Mouse (Mus musculus) heart, postnatal 10 days (tissue): ENCODE data around the gene Nptx2. TPM values are rescaled to one million over a fixed set of nuclear protein-coding genes. Genes with fewer than 3 reads are reported as not detected.

Experiments
- DNase-seq, 2 experiments: peaks; one replicate each; pipeline ENCODE4 v3.0.0; 2021
- intact Hi-C: fragments of 180-260 bp; cut with DNase I; formaldehyde crosslinking; loops from one replicate; pipeline ENCODE4 v1.15.1; 2025
- total RNA-seq, 2 experiments: library from RNA; stranded (reverse); gene quantifications; 2 replicates each; pipeline ENCODE4 v1.2.3; 2021

Nptx2 gene
- under 1 TPM in 1 of 2 experiments, not detected in 1; 0.19 TPM for total RNA-seq

- intact Hi-C loops: no loop called here
- DNase-seq: peak; percentile 59 to 68
Measured at GRCm38 (mm10) chr5:144545653-144546422, at the start of gene Nptx2. Nptx2 (plus strand) TSS chr5:144545902.

DNA sequence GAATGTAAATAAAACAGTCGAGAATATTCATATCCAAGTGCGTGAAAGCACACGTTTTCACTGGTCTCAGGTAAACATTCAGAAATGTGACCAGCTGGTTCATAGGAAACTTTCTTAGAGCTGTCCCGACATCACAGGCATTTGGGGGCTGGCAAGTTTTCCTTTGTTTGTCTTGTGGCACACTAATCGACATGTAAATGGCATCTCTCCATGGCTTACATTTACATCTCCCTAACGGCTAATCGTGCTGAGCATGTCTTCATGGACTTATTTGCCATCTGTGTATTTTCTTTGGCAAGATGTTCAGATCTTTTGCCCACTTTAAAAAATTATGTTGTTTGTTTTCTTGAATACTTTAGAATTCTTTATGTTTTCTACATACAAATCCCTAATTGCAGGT is 49.2 kb upstream of the Nptx2 start:
- intact Hi-C loops: no loop called here
- no peak for DNase-seq

GRCm38 (mm10) chr5:144504239-144504638 is 41.5 kb upstream of the Nptx2 start:
- no peak for DNase-seq
- intact Hi-C loops: no loop called here

DNA sequence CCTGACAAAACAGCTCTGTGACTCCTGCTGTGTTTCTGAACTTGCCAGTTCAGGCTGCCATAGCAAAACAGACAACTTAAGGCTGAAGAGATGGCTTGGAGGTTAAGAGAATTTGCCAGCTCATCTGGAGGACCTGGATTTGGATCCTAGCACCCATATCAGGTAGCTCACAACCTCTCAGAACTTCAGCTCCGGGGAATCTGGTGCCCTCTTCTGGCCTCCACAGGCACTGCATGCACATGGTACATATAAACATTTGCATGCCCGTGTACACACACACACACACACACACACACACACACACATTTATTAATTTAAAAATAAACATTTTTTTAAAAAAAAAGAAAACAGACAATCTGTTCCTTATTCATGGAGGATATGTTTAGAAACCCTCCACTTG is 40.0 kb upstream of the Nptx2 start:
- DNase-seq: no peak
- intact Hi-C loops: no loop called here

DNA sequence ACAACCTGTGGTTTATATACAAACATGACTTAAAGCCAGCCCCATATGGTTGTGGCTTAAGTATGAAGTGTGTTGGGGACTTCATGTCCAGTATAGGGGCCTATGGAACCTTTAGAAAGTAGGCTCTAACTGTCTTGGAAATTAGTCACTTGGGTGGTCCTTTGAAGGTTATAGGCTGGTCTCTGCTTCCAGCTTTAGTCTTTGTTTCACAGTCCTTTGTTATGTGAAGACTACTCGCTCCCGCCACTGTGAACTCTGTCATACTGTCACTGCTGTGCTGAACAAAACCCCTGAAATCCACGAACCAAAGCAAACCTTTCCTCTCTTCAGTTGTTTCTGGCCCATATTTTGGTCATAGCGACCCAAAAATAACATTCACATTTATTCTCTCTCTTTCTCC is 39.5 kb upstream of the Nptx2 start:
- intact Hi-C loops: no loop called here
- no peak for DNase-seq

DNA sequence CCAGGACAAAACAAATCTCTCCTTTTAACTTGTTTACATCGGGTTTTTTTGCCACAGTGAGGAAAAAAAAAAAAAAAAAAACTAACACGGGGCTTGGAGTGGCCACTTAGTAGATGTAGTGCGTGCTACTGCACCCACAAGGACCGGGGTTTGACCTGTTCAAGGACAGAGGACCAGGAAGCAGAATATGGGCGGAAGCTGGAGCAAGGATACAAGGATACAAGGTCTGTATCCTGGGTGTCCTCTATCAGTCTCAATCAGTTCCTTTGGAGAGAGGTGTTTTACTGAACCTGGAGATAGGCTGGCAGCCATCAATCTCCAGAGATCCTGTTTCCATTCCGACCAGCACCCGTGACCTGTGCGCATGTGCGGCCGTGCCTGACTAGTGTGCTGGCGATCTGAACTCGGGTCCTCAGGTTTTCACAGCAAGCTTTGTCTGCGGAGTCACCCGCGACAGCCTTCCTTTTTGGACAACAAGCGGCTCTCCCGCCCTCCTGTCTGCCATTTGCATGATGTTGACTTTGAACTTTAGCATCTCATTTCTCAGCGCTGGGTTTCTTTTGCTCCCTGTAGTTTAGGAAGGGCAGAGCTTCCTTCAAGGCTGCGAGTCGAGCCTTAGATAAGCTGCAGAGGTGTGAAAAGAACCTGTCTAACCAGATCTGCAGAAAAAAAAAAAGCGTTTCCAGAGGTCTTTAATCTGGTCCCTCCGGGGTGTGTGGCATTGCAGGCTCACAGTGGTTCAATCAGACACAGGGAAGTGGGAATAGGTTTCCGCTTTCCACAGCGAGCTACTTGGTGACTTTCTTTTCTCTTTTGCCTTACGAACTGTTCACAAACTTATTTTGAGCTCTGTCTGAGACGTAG is 38.8 kb upstream of the Nptx2 start:
- intact Hi-C loops: no loop called here
- no peak for DNase-seq

- DNase-seq: no peak
- intact Hi-C loops: no loop called here
Measured at GRCm38 (mm10) chr5:144509431-144509830, 36.3 kb upstream of the Nptx2 start.

- no peak for DNase-seq
- intact Hi-C loops: no loop called here
Measured at GRCm38 (mm10) chr5:144514738-144515137, 31.0 kb upstream of the Nptx2 start.

DNA sequence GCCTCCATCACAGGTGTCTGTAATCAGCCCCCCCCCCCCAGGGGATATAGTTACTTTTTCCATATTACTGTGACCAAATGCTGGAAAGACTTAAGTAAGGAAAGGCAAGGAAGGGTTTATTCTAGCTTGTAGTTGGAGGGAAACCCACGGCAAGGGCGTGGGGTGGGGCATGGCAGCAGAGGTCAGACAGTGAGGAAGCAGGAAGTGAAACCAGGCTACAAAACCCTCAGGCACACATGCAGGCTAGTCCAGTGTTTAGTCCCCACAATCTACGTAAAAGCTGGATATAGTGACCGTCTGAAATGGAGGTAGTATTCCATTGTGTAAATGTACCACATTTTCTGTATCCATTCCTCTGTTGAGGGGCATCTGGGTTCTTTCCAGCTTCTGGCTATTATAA is 30.5 kb upstream of the Nptx2 start:
- no peak for DNase-seq
- intact Hi-C loops: no loop called here

DNA sequence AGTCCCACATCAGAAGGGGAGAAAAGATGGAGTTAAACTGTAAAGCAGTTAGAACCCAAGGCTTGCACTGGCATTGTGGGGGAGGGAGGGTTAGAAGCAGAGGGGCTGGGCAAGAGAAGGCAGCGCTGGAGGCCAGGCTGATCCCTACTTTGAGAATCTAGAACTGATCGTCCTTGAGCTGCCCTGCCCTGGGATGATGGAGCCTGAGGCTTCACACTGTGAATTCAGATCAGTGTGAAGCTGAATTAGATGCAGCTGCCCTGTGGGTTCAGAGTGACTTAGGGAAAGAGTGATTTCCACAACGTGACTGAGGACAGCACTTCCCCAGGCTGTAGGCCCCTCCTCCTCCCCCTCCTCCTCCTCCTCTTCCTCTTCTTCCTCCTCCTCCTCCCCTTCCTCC is 25.6 kb upstream of the Nptx2 start:
- no peak for DNase-seq
- intact Hi-C loops: no loop called here

- DNase-seq: no peak
- intact Hi-C loops: no loop called here
Measured at GRCm38 (mm10) chr5:144524774-144525173, 20.9 kb upstream of the Nptx2 start.

DNA sequence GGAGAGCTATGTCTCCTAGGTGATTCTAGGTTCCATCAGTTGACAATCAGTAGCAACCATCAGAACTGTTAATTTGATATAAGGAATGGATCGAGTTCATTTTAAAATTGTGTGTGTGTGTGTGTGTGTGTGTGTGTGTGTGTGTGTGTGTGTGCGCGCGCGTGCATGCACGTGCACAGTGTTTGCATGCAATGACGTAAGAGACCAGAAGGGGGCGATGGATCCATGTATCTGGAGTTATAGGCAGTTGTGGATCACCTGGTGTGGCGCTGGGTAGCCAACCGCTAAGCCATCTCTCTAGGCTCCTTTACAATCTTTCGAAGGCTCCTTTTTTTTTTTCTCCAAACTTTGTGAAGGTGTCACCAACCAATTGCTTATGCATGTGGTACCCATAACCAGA is 16.6 kb upstream of the Nptx2 start:
- no peak for DNase-seq

DNA sequence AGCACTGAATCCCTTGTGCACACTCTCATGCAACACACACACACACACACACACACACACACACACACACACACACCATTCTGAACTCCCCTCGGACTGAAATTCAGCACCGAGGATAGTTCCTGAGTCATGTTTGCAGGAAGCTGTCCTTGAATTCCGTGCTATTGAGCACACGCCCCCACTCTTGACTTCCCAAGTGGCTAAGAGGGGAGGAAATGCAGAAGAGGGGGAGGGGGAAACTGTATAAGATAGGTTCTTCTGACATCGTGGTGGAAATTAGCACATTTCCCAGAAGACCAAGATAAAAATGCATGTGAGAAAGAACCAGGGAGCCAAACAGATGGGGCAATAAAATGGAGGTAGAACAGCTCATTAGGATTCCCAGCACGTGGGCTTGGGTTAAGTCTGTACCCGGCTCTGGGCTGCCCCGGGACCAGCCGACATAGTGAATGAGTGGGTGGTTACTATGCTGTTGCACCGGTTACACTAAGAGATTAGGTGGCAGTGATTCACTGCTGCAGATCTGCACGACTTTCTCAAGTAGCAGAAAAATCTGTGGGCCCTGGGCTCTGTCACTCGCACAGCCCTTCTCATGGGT is 2.9 kb upstream of the Nptx2 start:
- intact Hi-C loops: loop anchor here (5.0 kb wide), 1 partner anchor 251 kb away; no protein-coding TSS in a partner anchor
- peak in 1 of 2 experiments; percentile 27 for DNase-seq

More for the DNA sequence above, 16.6 kb upstream of the Nptx2 start:
- intact Hi-C loops: no loop called here

- intact Hi-C loops: no loop called here
- DNase-seq: no peak
Measured at GRCm38 (mm10) chr5:144546423-144546995, 807 bp downstream of the Nptx2 start.

- DNase-seq: no peak
- intact Hi-C loops: no loop called here
Measured at GRCm38 (mm10) chr5:144547333-144547878, 1.7 kb downstream of the Nptx2 start.

DNA sequence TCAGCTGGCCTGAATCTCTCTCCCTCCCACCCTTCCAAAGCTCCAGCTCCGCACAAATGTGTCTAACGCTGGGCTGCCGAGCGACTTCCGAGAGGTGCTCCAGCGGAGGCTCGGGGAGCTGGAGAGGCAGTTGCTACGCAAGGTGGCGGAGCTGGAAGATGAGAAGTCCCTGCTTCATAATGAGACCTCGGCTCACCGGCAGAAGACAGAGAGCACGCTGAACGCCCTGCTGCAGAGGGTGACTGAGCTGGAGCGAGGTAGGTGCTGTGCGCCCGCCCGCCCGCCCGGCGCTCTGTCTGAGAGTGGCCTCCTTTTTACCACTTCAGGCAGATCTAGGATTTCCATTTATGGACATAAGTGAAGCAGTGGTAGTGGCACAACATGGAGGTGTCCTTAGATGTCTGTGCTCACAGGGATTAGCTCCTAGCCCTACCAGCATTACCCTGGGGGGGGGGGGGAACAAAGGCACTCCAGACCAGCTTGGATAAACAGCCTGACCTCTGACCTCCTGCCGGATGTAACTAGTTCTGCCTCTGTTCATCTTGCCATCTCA is 2.5 kb downstream of the Nptx2 start:
- intact Hi-C loops: no loop called here
- DNase-seq: no peak

- no peak for DNase-seq
- intact Hi-C loops: no loop called here
Measured at GRCm38 (mm10) chr5:144550003-144550402, 4.3 kb downstream of the Nptx2 start.

DNA sequence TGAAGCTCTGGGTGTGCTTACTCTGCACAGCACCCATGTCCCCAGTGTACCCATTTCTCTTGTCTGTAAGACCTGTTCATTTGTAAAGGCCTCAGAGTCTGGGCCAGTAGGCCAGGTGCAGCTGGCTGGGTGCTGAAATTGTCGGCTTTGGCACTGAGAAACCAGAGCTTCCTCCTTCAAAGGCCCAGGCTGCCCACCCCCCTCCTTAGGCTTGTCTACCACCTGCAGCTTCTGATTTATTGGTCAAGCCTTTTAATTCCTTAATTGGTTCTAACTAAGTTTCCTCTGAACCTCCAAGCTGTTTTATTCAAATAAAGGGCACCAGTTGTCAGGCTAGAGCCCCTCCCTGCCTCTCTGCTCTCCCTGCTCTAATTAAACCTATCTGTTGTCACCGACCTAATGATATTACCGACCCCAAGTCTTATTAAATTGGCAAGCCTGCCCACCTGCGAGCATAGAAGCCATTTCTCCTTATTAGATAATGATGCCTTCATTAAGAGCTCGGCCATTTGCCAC is 5.0 kb downstream of the Nptx2 start:
- DNase-seq: no peak
- intact Hi-C loops: no loop called here

DNA sequence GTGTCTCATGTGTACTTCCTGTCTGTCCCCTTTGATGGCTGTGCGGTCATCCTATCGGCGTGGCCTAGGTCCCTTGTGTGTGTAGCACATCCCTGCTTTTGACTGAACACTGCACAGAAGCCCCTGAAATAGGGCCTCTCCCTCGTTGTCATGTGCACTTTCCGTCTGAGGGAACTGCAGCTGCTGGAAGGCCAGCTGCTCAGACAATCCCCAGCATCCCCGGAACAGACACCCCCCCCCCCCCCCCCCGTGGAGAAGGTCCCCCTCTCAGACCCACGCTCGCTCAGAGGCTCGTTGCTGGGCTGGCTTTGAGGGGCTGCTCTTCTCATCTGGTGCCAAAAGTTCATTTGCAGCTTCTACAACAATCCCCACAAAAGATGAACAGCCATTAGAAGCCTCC is 11.0 kb downstream of the Nptx2 start:
- no peak for DNase-seq
- intact Hi-C loops: no loop called here

DNA sequence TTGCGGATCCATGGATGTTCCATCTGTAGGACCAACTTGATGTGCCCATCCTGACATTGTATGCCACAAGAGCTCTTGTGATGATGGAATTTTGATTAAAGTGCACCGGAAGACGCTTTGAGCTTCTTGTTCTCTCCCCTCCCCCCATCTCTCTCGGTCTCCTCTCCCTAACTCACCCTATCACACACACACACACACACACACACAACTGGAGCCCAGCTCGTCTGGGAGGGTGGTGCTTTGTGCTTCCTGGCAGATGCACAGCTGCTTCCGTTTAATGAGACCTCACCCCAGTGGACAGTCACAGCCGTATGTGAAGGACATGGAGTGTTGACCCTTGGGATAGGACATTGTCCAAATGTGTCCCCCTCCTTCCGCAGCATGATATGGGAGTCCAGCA is 11.7 kb downstream of the Nptx2 start:
- intact Hi-C loops: no loop called here
- no peak for DNase-seq
